Mouse (Mus musculus): ENCODE measurements at regions not wholly inside any gene's neighbourhood (a gene's known extent, or its start where the extent isn't known, plus 50 kb on each side); places are given as distances from the start of the nearest gene placed in this dataset.

DNA sequence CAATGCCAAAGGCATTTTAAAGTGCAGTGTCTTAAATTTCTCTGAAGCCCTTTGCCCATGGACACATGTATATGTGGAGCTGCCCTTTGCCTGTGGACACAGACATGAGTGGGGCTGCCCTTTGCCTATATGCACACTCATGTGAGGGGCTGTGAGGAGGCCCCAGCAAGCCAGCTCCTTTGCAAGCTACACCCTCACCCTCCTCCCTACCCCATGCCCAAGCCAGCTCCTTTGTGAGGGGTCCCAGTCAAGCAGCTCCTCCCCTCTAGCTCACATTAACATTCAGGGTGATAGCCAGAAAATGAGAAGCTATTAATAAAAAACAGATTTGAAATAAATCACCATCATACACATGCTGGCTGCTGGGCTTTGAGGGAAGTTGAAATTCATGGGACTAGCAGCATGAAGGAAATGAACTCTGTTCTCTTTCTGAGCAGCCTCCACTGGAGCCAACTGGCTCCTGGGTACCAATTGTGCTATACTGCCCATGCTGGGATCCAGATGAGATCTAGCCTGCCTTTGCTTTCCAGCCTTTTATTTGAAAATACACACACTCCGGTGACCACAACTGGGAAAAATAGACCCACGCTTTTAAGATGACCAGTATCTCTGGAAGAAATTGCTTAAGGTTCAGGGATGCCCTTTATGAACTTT, 151.4 kb downstream of the Abcc12 start:
- no peak for DNase-seq (ENCODE audit: low spot score in 2 of 2)

DNA sequence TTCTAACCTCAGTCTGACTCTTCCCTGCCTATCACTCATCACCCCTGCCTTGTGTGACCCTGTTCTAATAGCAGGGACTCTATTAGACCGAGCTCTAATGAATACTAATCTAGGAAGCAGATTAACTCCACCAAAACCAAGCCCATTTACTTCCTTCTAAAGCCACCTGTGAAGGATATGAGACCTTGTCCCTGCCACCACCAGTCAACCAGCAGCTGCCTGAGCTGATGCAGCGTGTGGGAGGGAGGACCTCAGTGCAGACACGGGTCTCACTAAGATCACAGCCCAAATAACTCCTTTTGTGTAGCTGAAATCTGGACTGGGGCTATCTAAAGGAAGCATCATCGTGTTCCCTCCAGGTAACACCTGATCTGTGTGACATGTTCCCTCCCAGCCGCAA, 152.4 kb downstream of the Abcc12 start:
- no peak for DNase-seq (ENCODE audit: low spot score in 2 of 2)

DNA sequence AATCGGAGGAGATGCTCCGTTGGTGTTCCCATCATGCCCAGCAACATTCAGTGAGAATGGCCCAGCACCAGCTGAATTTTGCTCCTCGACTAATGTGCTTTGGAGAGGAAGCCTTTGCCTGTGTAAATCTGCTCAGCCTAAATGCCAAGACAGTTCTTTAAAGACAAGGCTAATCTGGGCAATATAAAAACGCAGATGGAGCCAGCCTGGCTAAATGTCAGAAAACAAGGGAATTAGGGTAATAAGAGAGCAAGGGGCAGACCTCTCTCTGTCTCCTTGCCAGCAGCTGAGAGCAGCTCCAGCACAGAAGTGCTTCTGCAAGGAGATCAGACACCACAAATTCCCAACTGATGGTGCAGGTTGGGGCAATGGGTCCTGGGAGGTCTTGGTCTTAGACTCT, 154.4 kb downstream of the Abcc12 start:
- no peak for DNase-seq (ENCODE audit: low spot score in 2 of 2)

DNA sequence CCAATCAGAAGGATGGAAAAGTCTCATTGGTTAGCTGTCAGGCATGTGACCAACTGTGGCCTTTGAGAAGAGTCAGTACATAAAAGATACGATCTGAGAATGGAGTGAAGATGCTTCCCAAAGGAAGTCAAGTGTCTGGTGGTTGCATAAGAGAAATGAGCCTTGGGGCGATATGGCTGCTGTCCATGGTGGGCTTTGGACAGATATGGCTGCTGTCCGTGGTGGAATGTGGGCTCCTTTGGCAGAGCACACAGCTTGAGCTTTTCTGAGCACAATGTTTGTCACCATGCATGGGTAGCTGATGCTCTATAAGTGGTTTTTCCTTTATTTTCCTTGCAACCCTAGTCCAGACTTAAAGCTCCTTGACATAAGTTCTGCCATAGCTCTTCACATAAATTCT, 155.1 kb downstream of the Abcc12 start:
- no peak for DNase-seq (ENCODE audit: low spot score in 2 of 2)

DNA sequence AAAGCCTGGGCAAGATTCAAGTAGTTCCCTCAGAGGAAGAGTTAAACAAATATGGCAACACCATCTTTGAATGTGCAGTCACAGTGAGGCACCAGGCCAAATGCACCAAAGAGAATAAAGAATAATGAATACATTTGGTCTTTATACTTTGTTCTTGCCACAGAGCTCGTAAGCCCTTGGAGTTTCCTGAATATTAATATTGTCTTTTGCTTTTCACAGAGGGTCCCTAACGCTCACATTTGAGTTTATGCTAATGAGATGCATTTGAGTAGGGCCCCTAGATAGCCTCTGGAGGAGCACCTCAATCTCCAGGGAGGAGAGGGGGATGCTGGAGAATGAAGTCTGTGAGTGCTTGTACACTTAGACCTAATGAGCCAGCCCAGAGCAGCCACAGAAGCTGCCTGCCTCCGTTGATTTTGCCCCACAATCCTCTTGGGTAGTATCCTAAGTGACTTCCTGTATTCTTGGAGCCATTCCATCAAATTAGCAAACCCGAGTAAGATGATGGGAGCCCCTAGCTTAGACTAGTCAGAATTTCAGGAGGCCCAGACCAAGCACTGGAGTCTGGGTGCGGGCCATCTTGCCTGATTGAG, 161.3 kb downstream of the Abcc12 start:
- DNase-seq (ENCODE audit: low spot score in 2 of 2) = no peak

DNA sequence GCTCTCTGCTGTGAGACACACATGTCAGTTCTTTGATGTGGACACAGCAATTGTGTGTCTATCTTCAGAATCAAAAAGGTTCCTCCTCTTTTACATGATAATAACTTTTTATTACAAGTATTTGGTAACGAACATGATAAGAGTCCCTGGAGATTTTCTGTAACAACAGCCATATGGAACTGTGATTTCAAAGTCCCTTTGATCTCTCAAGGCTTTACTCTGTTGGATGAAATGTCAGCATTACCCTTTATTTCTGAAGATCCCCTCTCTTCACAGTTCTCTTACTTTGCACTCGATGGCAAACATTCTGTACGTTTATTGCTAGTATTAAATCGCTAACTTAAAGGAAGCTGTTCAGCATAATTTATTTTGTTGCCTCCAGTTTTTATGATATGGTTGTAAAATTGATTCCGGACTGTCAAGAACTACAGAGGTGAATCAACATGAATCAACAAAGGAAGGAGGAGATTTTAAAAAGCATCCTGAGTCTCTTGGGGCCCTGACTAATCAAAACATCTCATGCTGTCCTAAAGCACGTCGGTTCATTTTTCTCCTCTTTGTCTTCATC, 162.0 kb downstream of the Abcc12 start:
- no peak for DNase-seq (ENCODE audit: low spot score in 2 of 2)

DNA sequence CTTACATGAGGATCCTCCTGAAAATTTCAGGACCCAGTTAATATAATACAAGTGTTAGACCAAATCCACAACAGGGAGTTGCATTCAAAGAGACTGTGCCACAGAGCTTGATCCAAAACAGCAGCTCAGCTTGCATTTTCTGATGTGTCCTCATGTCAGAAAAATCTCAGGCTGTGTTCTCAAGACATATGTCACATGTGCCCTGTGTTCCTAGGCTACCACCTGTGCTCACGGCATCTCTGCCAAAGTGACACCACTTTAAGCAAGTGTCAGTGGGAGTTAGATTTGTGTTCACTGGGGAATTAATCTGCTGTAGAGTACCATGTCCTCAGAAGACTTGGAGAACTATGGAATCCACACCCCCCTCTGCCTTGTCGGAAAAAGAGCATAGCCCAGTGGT, 165.3 kb downstream of the Abcc12 start:
- peak; percentile 30 to 43 for DNase-seq (ENCODE audit: low spot score in 2 of 2)

DNA sequence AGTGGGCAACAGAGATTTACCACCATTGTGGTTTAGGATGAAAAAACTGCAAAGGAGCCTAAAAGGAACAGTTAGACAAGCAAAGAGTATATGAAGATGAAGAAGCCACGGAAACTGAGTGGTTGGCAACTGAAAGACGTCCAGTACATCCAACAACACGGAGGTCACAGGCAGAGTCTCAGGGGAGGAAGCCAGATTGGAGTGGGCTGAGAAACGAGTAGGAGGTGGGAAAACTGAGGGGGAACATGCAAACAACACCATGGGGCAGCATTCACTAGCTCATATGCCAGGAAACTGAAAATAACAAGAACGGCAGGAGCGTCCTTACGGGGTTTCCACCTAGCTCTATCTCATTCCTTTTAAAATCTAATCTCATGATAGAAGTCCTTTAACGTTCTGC, 169.3 kb downstream of the Abcc12 start:
- no peak for DNase-seq (ENCODE audit: low spot score in 2 of 2)

DNA sequence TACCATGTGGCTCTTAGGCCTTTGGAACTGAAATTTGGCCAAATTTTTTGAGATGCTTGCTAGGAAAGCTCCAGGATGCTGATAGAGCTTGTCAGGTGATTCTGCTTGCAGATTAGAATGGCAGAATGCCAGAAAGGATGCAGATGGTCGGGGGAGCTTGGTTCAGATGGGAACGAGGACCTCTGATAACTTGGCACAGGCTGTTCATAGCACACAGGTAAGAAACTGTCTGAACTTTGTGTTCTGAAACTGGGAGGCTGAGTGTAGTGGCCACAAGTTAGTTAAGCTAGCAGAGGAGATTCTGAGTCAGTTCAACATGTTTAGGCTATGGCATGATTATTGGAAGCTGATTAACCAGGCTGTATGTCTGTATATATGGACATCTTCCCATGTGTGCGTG, 174.3 kb downstream of the Abcc12 start:
- no peak for DNase-seq (ENCODE audit: low spot score in 2 of 2)

DNA sequence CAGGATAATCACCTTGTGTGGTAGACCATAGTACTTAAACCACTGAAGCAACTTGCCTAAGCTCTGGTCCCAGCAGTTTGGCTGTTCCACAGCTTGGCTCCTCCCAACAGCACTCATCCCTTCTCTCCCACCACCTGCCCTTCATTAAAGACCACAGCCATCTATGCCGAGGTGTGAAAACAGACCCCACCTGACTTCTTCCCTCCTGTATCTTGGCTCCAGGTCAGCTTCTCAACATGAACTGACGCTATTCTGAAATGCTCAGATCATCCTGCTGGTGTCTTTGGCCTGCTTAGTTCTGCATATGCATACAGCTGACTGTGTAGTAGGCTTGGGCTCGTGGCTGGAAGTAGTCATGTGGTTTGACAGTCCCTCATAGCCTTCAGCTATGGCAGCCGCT, 177.1 kb downstream of the Abcc12 start:
- DNase-seq (ENCODE audit: low spot score in 2 of 2) = no peak

DNA sequence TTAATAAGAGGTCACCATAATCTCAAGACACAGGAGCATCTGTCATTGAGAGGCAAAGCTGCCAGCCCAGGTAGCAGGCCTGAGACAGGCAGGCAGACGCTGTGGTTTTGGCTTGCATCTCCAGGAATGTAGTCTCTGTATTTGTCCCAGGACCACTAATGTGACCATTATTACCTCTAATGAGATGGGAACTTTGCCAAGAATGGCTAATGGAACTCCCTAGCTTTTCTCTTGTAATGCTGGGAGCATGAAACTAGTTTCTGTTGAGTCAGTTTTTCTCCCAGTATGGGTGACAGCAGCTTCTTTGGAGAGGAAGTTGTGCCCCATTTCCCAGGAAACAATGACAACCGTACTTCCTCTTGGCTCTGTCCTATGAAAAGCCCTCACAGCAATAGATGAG, 178.5 kb downstream of the Abcc12 start:
- no peak for DNase-seq (ENCODE audit: low spot score in 2 of 2)

DNA sequence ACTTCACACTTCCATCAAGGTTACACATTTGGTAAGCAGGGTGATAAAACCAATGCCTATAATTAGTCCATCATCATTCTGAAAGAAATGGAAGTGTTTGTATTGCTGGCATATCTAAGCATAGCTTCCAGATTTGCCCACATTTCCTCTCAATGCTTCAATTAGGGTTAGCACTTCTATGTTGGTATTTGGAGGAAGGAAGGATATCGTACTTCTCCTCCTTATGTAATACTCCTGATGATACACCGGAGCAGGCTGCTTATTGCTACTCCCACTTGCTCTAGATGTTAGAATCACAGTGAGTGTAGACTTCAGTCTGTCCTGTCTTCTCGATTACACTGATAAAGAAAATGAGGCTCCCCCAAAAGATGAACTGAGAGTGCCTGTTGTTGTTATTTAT, 185.4 kb downstream of the Abcc12 start:
- DNase-seq (ENCODE audit: low spot score in 2 of 2) = no peak

DNA sequence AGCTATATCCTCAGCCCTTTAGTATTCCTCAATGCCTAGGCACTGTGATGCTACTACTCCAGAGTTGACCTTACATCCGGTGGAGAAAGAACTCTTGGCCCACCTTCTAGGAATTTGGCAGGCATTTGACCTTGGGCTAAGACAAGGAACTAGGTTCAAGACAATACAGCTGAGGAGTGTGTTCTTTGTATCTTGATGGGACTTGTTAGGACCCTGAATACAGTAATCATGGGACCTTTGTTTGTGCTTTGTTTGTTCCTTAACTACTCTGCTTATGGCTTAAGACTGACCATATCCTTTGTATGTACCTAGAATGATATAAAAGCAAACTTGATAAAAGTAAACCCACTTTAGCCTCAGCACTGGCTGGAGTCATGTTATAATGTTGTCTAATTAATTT, 186.7 kb downstream of the Abcc12 start:
- no peak for DNase-seq (ENCODE audit: low spot score in 2 of 2)

DNA sequence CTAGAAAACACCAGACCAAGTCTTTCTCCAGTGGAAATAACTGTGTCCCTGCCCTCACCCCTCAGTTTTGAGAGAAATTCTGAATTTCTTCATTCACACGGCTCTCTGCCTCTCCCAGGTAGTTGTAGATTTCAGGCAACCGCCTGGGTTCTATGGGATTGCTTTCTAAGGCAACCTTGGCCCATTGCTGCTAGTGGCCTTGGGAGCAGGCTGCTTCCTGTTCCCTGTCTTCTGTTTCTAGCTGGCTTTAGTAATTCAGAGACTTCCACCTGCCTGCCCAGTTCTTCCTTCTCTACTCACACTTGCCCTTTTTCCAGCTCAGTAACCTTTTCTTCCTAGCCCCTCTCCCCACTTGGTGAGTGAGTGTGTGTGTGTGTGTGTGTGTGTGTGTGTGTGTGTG, 187.1 kb downstream of the Abcc12 start:
- DNase-seq (ENCODE audit: low spot score in 2 of 2) = no peak

DNA sequence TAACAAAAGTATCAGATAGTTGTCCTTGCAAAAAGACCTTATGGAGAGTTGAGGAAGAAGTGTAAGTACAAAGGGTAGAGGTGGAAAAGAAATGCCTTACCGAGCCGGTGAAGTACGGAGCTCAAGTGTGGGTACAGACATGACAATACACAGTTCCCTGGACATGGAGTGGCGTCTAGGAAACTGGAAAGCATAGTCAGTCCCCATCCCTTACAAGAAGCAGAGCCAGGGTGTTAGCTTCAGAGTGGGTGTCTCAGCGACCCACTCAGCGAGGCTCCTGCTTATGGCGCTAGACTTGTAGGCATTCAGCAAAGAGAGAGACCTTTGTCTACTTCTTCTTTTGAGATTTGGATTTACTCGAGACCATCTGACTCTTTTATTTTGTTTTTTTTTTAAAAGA, 189.8 kb downstream of the Abcc12 start:
- DNase-seq (ENCODE audit: low spot score in 2 of 2) = no peak

DNA sequence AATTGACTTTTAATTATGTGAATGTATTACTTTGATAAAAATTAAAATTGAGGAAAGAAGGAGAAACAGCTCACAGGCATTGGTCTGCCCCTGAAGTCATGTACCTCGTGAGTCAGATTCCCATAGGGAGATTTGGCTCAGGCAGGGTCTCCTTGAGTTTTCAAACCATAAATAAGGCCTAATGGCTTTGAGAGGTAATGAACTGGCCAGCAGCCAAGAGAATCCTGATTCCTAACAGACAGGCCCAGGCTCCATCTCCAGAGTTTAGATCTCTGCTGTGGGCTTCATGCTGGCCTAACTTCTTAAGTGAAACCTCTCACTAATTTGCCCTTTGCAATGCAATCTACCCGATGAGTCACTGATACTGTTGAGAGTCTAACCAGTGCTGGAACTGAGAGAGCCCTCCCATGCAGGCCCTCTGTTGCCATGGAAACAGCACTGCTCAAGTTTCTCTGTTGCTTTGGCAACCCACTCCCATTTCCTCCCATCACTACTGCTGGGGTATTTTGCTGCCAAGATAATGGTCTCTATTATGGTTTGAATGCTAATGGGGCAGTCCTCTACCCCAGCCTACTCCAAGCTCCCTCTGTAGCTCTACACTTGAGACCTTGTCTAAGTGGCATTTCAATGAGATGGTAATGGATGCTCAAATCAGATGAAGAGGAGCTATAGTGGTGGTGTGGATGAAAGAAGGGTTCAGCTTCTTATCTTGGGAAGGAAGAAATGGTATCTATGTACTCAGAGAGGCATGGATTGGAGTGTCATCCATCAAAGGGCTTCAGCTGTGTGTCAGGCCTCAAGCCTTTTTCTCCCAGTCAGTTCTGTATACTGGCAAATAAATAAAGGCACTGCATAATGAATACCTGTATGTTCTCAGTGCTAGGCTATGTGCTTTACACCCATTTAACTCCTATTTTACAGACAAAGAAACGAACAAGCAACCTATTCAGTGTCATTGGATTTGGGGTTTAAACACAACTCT, 190.5 kb downstream of the Abcc12 start:
- DNase-seq (ENCODE audit: low spot score in 2 of 2) = peak; percentile 83 to 88

DNA sequence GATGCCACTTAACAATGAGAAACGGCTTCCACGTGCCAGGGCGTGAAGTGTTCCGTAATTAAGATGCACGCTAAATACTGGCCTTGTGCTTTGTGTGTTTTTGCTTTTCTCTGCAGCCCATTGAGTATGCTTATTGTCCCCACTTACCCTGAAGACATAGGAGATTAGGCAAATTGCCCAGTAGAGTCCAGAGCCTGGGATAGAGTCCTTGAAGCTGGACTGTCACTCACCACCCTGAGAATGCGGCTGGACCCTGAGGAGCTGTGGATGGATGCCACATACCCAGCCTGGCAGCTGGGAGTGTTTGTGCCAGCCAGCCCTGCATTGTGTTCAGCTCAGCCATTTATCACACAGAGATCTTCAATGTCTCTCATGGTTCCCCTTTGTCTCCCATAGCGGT, 195.2 kb downstream of the Abcc12 start:
- no peak for DNase-seq (ENCODE audit: low spot score in 2 of 2)

DNA sequence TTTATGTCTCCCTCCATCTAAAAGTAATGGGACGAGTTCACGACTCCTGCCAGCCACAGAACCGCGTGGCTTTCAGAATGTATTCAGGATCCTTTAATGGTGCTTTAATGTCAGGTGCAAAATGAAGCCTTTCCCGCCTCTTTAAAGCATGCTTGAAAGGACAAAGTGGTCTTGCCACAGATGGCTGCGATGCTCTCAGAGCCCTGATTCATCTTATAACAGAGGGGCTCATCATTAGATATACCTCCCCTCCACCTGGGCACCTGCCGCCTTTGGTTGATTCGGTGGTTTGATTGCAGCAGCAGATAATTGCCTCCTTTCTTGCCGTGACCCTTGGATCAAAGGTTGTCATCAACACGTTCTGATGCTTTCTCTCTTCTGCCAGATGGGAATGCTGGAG, 198.5 kb downstream of the Abcc12 start:
- DNase-seq (ENCODE audit: low spot score in 2 of 2) = no peak

DNA sequence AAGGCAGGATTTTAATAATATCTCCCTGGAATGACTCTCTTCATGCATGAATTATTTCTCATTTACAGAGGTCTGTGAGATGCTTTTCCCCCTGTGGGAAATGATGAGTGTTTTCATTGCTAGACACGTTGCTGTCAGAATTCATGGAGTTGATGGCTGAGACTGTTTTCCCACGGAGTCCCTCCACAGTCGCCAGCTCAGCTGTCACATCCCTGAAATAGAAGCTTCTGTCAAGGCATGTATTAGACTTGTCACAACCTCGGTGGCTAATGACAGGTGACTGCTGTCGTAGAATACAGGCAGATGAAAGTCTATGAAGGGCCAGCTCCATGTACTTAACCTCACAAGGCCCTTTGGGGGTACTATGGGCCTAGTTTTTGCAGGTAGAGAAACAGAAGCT, 212.4 kb downstream of the Abcc12 start:
- DNase-seq (ENCODE audit: low spot score in 2 of 2) = no peak

DNA sequence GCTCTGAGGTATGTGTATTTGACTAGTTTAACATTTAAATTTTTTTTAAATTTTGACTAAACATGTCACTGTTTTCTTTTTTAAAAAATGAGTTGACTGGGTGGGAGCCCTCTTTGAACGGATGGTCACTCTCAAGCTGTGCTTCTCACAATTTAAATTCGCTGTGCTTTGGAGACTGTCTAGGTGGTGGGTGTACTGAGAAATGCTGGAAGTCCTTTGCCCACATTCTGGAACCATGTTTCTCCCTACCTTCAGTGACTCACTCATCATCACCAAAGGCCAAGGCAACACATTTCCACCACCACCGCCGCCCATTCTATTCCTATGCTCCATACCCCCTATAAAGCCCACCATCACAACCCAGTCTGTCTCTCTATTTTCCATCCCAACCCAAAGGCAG, 213.8 kb downstream of the Abcc12 start:
- no peak for DNase-seq (ENCODE audit: low spot score in 2 of 2)

DNA sequence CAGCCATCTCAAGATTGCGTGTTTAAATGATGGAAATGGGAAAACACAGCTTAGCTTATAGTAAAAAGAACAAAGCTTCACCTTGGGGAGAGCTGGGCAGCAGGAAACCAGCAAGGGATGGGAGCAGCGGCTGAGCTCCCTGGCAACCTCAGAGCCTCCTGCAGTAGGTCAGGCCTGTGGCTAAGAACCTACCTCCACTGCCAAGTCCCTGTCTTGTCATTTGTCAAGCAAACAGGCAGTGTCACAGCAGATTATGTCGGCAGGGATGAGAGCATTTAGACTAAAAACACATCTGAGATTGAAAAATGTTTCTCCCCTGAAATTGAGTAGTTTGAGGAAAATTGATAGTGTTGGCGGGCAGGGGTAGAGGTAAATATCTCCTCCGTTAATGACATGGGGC, 214.8 kb downstream of the Abcc12 start:
- no peak for DNase-seq (ENCODE audit: low spot score in 2 of 2)

DNA sequence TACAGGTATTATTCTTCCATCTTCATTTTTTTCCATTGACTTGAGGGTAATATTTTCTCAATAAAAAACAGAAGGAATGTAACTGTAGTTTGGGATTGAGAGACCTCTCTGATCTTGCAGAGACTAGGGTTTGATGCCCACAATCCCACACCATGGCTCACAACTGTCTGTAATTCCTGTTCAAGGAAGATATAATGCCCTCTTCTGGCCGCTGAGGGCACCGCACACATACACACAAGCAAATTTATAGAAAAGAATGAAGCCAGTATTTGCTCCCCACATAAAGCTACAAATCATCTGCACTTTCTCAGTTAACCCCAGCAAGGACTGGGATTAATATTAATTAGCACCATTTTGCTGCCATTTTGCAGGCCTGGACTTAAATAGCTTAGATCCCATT, 215.6 kb downstream of the Abcc12 start:
- DNase-seq (ENCODE audit: low spot score in 2 of 2) = no peak
